Mouse (Mus musculus): ENCODE results near the gene Zfp287. TPM values are rescaled to one million over a fixed set of nuclear protein-coding genes. Genes with fewer than 3 reads are reported as not detected.

Gene Zfp287
- polyA plus RNA-seq (2017; shearing (Covaris generic)), result 34.8 TPM

DNA sequence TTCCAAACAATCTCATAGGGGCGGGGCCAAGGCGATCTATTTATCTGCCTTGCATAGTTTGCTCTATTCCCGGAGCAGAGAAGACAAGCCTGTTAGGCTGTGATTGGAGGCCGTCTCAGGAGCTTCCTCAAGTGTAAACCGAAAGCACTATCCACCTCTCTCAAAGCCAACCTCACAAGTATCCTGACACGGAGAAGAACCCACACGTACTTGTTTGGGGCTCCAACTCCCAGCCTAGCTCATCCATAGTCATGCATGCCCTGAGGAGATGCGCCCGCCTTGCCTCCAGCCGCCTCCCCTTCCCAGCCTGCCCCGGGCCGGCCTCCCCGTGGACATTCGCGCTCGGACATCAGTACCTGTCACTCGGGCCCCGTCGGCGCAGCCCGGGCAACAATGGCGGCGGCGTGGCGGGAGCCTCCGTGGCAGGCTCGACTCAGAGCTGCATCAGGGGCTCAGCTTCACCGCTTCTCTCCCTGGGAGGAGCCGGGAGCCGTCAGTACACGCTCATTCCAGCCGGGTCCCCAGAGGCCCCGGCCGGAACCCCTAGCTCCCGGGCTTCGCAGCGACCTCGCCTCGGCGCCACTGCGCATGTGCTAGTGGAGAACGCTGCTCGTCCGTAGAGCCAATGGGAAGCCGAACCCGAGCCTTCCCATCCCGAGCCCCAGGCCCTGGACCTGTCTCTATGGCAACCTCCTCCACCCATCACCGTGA is at the start of gene Zfp287:
Gene Zfp287, minus strand, starts transcription at position 595 of the 711 bp plus-strand sequence.

DNA sequence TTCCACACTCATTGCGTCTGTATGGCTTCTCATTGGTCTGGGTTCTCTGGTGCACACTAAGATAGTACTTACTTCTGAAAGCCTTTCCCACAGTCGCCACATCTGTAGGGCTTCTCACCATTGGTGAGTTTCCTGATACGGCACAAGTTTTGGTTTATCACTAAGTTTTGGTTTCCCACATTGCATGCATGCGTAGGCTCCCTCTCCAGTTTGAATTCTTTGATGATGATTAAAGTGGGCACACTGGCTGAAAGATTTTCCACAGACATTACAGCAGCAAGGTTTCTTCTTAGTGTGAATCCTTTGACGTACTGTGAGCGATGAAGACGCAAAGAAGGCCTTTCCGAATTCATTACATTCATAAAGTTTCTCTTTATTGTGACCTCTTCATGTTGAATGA is 21.1 kb upstream of the Zfp287 start, which contains the start of gene Gm10428:
Gene Gm10428, plus strand, starts transcription at position 321 of the 400 bp plus-strand sequence.

Other genes starting within 250 kb of the Zfp287 start
- 1.3 TPM for gene Cenpv, start 192.6 kb downstream of the Zfp287 start, polyA plus RNA-seq (2017; shearing (Covaris generic))
- 3,020 TPM for gene Ubb, start 180.7 kb downstream of the Zfp287 start, polyA plus RNA-seq (2017; shearing (Covaris generic))
- gene Trpv2, start 157.4 kb downstream of the Zfp287 start, polyA plus RNA-seq (2017; shearing (Covaris generic)), result 102 TPM
- 3.3 TPM for gene Lrrc75a, start 83.4 kb downstream of the Zfp287 start, polyA plus RNA-seq (2017; shearing (Covaris generic))
- 47.9 TPM for gene Mmgt2, start 83.2 kb downstream of the Zfp287 start, polyA plus RNA-seq (2017; shearing (Covaris generic))
- gene Gm10428, start 21.2 kb upstream of the Zfp287 start, polyA plus RNA-seq (2017; shearing (Covaris generic)), result not detected
- gene Zfp286, start 57.6 kb upstream of the Zfp287 start, polyA plus RNA-seq (2017; shearing (Covaris generic)), result 3.1 TPM
- gene Trim16, start 88.3 kb upstream of the Zfp287 start, polyA plus RNA-seq (2017; shearing (Covaris generic)), result 3.8 TPM
- 5.2 TPM for gene Fbxw10, start 115.2 kb upstream of the Zfp287 start, polyA plus RNA-seq (2017; shearing (Covaris generic))
- 53.5 TPM for gene Tvp23b, start 147.6 kb upstream of the Zfp287 start, polyA plus RNA-seq (2017; shearing (Covaris generic))
- not detected for gene Cdrt4, start 219.3 kb upstream of the Zfp287 start, polyA plus RNA-seq (2017; shearing (Covaris generic))

Measured in CD4-positive, CD25-positive, alpha-beta regulatory T cell, adult 9 weeks (primary cell).